Mouse (Mus musculus) MEL (cell line): ENCODE results near the gene Map3k3. TPM values are rescaled to one million over a fixed set of nuclear protein-coding genes. Genes with fewer than 3 reads are reported as not detected.

Experiments
- DNase-seq: peaks from one replicate; pipeline ENCODE4 v3.0.0; 2011; ENCODE audit warnings: low read depth, low spot score
- H3K27ac ChIP-seq: 2 replicates; pipeline ENCODE4 v1.5.1; 2012; ENCODE audit warnings: low read depth, mild to moderate bottlenecking, control low read depth, low read length, moderate library complexity; ENCODE audit not compliant: control insufficient read depth
- H3K27me3 ChIP-seq, 2 experiments: fragments of 150-350 bp in 1 of 2; sonication (generic) in 1 of 2; 2 replicates each; pipeline ENCODE4 v1.6.1; 2012; ENCODE audit warnings: low read length in 2 of 2, mild to moderate bottlenecking in 2 of 2, improper control_type of control experiment in 1 of 2, moderate library complexity in 1 of 2; ENCODE audit not compliant: insufficient read depth in 2 of 2, control insufficient read depth in 1 of 2
- H3K36me3 ChIP-seq, 2 experiments: 2 replicates each; pipeline ENCODE4 v1.6.1; 2012 to 2014; ENCODE audit warnings: low read length in 2 of 2, improper control_type of control experiment in 1 of 2, inconsistent platforms in 1 of 2, mild to moderate bottlenecking in 1 of 2; ENCODE audit not compliant: insufficient read depth in 2 of 2, control insufficient read depth in 1 of 2
- H3K4me1 ChIP-seq, 2 experiments: fragments of 150-350 bp in 1 of 2; sonication (generic) in 1 of 2; 2 replicates each; pipeline ENCODE4 v1.6.1; 2012; ENCODE audit warnings: low read length in 2 of 2, improper control_type of control experiment in 1 of 2, mild to moderate bottlenecking in 1 of 2; ENCODE audit not compliant: insufficient read depth in 2 of 2, control insufficient read depth in 1 of 2
- H3K4me3 ChIP-seq, 2 experiments: fragments of 150-350 bp in 1 of 2; sonication (generic) in 1 of 2; 2 replicates each; pipeline ENCODE4 v1.5.1; 2012; ENCODE audit warnings: low read depth in 2 of 2, low read length in 2 of 2, mild to moderate bottlenecking in 2 of 2, moderate library complexity in 2 of 2, control low read depth in 1 of 2, improper control_type of control experiment in 1 of 2; ENCODE audit not compliant: control insufficient read depth in 1 of 2, insufficient read depth in 1 of 2
- H3K79me2 ChIP-seq: 2 replicates; pipeline ENCODE4 v1.6.1; 2012; ENCODE audit warnings: mild to moderate bottlenecking, low read length, moderate library complexity; ENCODE audit not compliant: control insufficient read depth, poor library complexity, insufficient read depth
- H3K9ac ChIP-seq: 2 replicates; pipeline ENCODE4 v1.6.1; 2012; ENCODE audit warnings: low read depth, mild to moderate bottlenecking, control low read depth, low read length, moderate library complexity; ENCODE audit not compliant: control insufficient read depth, poor library complexity, severe bottlenecking
- H3K9me3 ChIP-seq: fragments of 150-350 bp; sonication (generic); replicated peaks from 2 replicates; pipeline ENCODE4 v1.6.1; 2012; ENCODE audit warnings: mild to moderate bottlenecking, low read length, improper control_type of control experiment, moderate library complexity; ENCODE audit not compliant: insufficient read depth
- BHLHE40 ChIP-seq: IDR thresholded peaks from 2 replicates; pipeline ENCODE4 v1.6.1; 2012; ENCODE audit warnings: low read depth, mild to moderate bottlenecking, inconsistent platforms, low read length, improper control_type of control experiment, borderline replicate concordance
- CHD1 ChIP-seq: IDR thresholded peaks from 2 replicates; pipeline ENCODE4 v1.6.1; 2012; ENCODE audit warnings: low read depth, mild to moderate bottlenecking, inconsistent platforms, low read length, improper control_type of control experiment
- CHD2 ChIP-seq: IDR thresholded peaks from 2 replicates; pipeline ENCODE4 v1.6.1; 2011; ENCODE audit warnings: low read length, improper control_type of control experiment
- CTCF ChIP-seq, 3 experiments: IDR thresholded peaks in 2 of 3; conservative IDR thresholded peaks in 1 of 3; 2 replicates each; pipeline ENCODE4 v1.5.1; 2011 to 2012; ENCODE audit warnings: low read length in 3 of 3, low read depth in 2 of 3, mild to moderate bottlenecking in 2 of 3, improper control_type of control experiment in 1 of 3, inconsistent platforms in 1 of 3, mixed read lengths in 1 of 3, moderate library complexity in 1 of 3; ENCODE audit not compliant: control insufficient read depth in 1 of 3, insufficient read depth in 1 of 3, poor library complexity in 1 of 3, severe bottlenecking in 1 of 3
- E2F4 ChIP-seq: IDR thresholded peaks from 2 replicates; pipeline ENCODE4 v1.6.1; 2011; ENCODE audit warnings: low read depth, low read length, improper control_type of control experiment, borderline replicate concordance
- ELF1 ChIP-seq: IDR thresholded peaks from 2 replicates; pipeline ENCODE4 v1.6.1; 2014; ENCODE audit warnings: low read depth, mild to moderate bottlenecking, inconsistent platforms, low read length, improper control_type of control experiment, moderate library complexity
- EP300 ChIP-seq, 2 experiments: IDR thresholded peaks; 2 replicates each; pipeline ENCODE4 v1.6.1; 2011; ENCODE audit warnings: improper control_type of control experiment in 2 of 2, low read length in 2 of 2, low read depth in 1 of 2, mild to moderate bottlenecking in 1 of 2
- GABPA ChIP-seq: IDR thresholded peaks from 2 replicates; pipeline ENCODE4 v1.6.1; 2012; ENCODE audit warnings: low read depth, mild to moderate bottlenecking, inconsistent platforms, low read length, improper control_type of control experiment, moderate library complexity
- GATA1 ChIP-seq: IDR thresholded peaks from 2 replicates; pipeline ENCODE4 v1.6.1; 2011; ENCODE audit warnings: low read depth, low read length, improper control_type of control experiment
- HCFC1 ChIP-seq: IDR thresholded peaks from 2 replicates; pipeline ENCODE4 v1.6.1; 2012; ENCODE audit warnings: low read depth, mild to moderate bottlenecking, inconsistent platforms, low read length, improper control_type of control experiment, moderate library complexity
- JUND ChIP-seq: IDR thresholded peaks from 2 replicates; pipeline ENCODE4 v1.6.1; 2011; ENCODE audit warnings: low read depth, mild to moderate bottlenecking, improper control_type of control experiment, low read length
- KAT2A ChIP-seq: conservative IDR thresholded peaks from 2 replicates; pipeline ENCODE4 v1.6.1; 2012; ENCODE audit warnings: low read depth, low read length, improper control_type of control experiment, inconsistent platforms
- MAX ChIP-seq: IDR thresholded peaks from 2 replicates; pipeline ENCODE4 v1.6.1; 2011; ENCODE audit warnings: low read length, improper control_type of control experiment
- MAZ ChIP-seq: IDR thresholded peaks from 2 replicates; pipeline ENCODE4 v1.6.1; 2012; ENCODE audit warnings: low read depth, mild to moderate bottlenecking, inconsistent platforms, low read length, improper control_type of control experiment
- MEF2A ChIP-seq: IDR thresholded peaks from 2 replicates; pipeline ENCODE4 v1.6.1; 2014; ENCODE audit warnings: low read depth, mild to moderate bottlenecking, inconsistent platforms, low read length, improper control_type of control experiment; ENCODE audit not compliant: poor library complexity, insufficient replicate concordance, severe bottlenecking; ENCODE audit errors: extremely low read depth
- MXI1 ChIP-seq: IDR thresholded peaks from 2 replicates; pipeline ENCODE4 v1.6.1; 2011; ENCODE audit warnings: mild to moderate bottlenecking, low read depth, low read length, improper control_type of control experiment
- MYC ChIP-seq: IDR thresholded peaks from 2 replicates; pipeline ENCODE4 v1.6.1; 2011; ENCODE audit warnings: low read depth, mild to moderate bottlenecking, low read length, improper control_type of control experiment, moderate library complexity
- NELFE ChIP-seq: IDR thresholded peaks from 2 replicates; pipeline ENCODE4 v1.6.1; 2011; ENCODE audit warnings: low read depth, low read length, improper control_type of control experiment
- POLR2A ChIP-seq, 2 experiments: IDR thresholded peaks; 2 replicates each; pipeline ENCODE4 v1.6.1; 2011 to 2012; ENCODE audit warnings: low read length in 2 of 2, mild to moderate bottlenecking in 2 of 2, control low read depth in 1 of 2, improper control_type of control experiment in 1 of 2, low read depth in 1 of 2, moderate library complexity in 1 of 2; ENCODE audit not compliant: control insufficient read depth in 1 of 2, insufficient read depth in 1 of 2, poor library complexity in 1 of 2
- POLR2AphosphoS2 ChIP-seq: IDR thresholded peaks from 2 replicates; pipeline ENCODE4 v1.6.1; 2011; ENCODE audit warnings: low read length, improper control_type of control experiment
- POLR2AphosphoS5 ChIP-seq: IDR thresholded peaks from 2 replicates; pipeline ENCODE4 v1.6.1; 2012; ENCODE audit warnings: low read depth, borderline replicate concordance, mild to moderate bottlenecking, inconsistent platforms, low read length, moderate library complexity, mixed read lengths
- RAD21 ChIP-seq: IDR thresholded peaks from 2 replicates; pipeline ENCODE4 v1.6.1; 2011; ENCODE audit warnings: mild to moderate bottlenecking, low read depth, low read length, improper control_type of control experiment
- RCOR1 ChIP-seq: IDR thresholded peaks from 2 replicates; pipeline ENCODE4 v1.6.1; 2012; ENCODE audit warnings: low read depth, mild to moderate bottlenecking, inconsistent platforms, low read length, improper control_type of control experiment
- SIN3A ChIP-seq: IDR thresholded peaks from 2 replicates; pipeline ENCODE4 v1.6.1; 2012; ENCODE audit warnings: low read length, improper control_type of control experiment, inconsistent platforms
- SMC3 ChIP-seq: IDR thresholded peaks from 2 replicates; pipeline ENCODE4 v1.6.1; 2011; ENCODE audit warnings: low read depth, low read length, improper control_type of control experiment
- TAL1 ChIP-seq: IDR thresholded peaks from 2 replicates; pipeline ENCODE4 v1.6.1; 2012; ENCODE audit warnings: mild to moderate bottlenecking, inconsistent platforms, low read length, moderate library complexity, mixed read lengths
- TBP ChIP-seq: IDR thresholded peaks from 2 replicates; pipeline ENCODE4 v1.8.0; 2011; ENCODE audit warnings: low read depth, low read length, improper control_type of control experiment
- TCF12 ChIP-seq: IDR thresholded peaks from 2 replicates; pipeline ENCODE4 v1.6.1; 2014; ENCODE audit warnings: low read depth, mild to moderate bottlenecking, inconsistent platforms, low read length, improper control_type of control experiment, moderate library complexity
- UBTF ChIP-seq: IDR thresholded peaks from 2 replicates; pipeline ENCODE4 v1.6.1; 2012; ENCODE audit warnings: low read depth, mild to moderate bottlenecking, inconsistent platforms, low read length, improper control_type of control experiment, moderate library complexity, borderline replicate concordance; ENCODE audit not compliant: insufficient read depth
- USF2 ChIP-seq, 2 experiments: IDR thresholded peaks; 2 replicates each; pipeline ENCODE4 v1.6.1; 2011 to 2012; ENCODE audit warnings: improper control_type of control experiment in 2 of 2, low read length in 2 of 2, borderline replicate concordance in 1 of 2, inconsistent platforms in 1 of 2, low read depth in 1 of 2, mild to moderate bottlenecking in 1 of 2; ENCODE audit not compliant: insufficient read depth in 1 of 2
- ZC3H11A ChIP-seq: IDR thresholded peaks from 2 replicates; pipeline ENCODE4 v1.6.1; 2012; ENCODE audit warnings: low read depth, mild to moderate bottlenecking, inconsistent platforms, low read length, improper control_type of control experiment
- ZKSCAN1 ChIP-seq: IDR thresholded peaks from 2 replicates; pipeline ENCODE4 v1.6.1; 2012; ENCODE audit warnings: low read depth, mild to moderate bottlenecking, inconsistent platforms, low read length, improper control_type of control experiment, moderate library complexity
- ZMIZ1 ChIP-seq: IDR thresholded peaks from 2 replicates; pipeline ENCODE4 v1.6.1; 2012; ENCODE audit warnings: low read depth, mild to moderate bottlenecking, inconsistent platforms, low read length, improper control_type of control experiment, moderate library complexity
- ZNF384 ChIP-seq: IDR thresholded peaks from 2 replicates; pipeline ENCODE4 v1.6.1; 2012; ENCODE audit warnings: low read depth, mild to moderate bottlenecking, inconsistent platforms, low read length, improper control_type of control experiment
- polyA plus RNA-seq, 2 experiments: library from polyadenylated mRNA; stranded (reverse) in 1 of 2; unstranded in 1 of 2; fragments of >175 nt in 1 of 2; fragments of >200 nt in 1 of 2; gene quantifications; 2 replicates each; pipeline versions ENCODE4 v1.2.1 to v1.2.4; 2012; ENCODE audit warnings: low replicate concordance in 2 of 2, low read depth in 1 of 2; ENCODE audit not compliant: insufficient read length in 2 of 2, insufficient read depth in 1 of 2, missing spikeins in 1 of 2
- total RNA-seq: library from RNA; depleted of rRNA; stranded (reverse); fragments of 300-350 nt; gene quantifications from 2 replicates; pipeline ENCODE4 v1.2.3, GENCODE M21; 2012

Map3k3 gene
- total and polyA plus RNA-seq, 3 experiments: 10.5 to 14.3 TPM; not detected in 1

GRCm38 (mm10) chr11:106134580-106135528 lies 50.4 kb downstream of the Map3k3 start:
- Histone ChIP-seq H3K4me3 (peak overlapping the region; percentile 39 to 49), H3K9me3 (no peaks in the 10 kb centered on the region), H3K9ac (peak overlapping the region; percentile 75)
- TF ChIP-seq SMC3: peak; percentile 37
- no peak; the same call in 1 of the 2 replicates for TF ChIP-seq RAD21
- peak; percentile 59; the same call in 1 of the 2 replicates for TF ChIP-seq BHLHE40
- peak; percentile 87 for TF ChIP-seq ZNF384
- TF ChIP-seq POLR2AphosphoS5: peak; percentile 63; the same call in 1 of the 2 replicates
- TF ChIP-seq ZKSCAN1: no peak
- TF ChIP-seq ELF1: peak; percentile 65; the same call in 1 of the 2 replicates
- TF ChIP-seq CHD2: peak; percentile 23; the same call in 1 of the 2 replicates
- no peak; the same call in 1 of the 2 replicates for TF ChIP-seq CHD1
- peak; percentile 73; the same call in 1 of the 2 replicates for TF ChIP-seq MAZ
- peak; percentile 91 for TF ChIP-seq SIN3A
- peak; percentile 74 for TF ChIP-seq POLR2AphosphoS2
- peak; percentile 25; the same call in 1 of the 2 replicates for TF ChIP-seq KAT2A
- no peak for TF ChIP-seq GABPA
- peak; percentile 93 for TF ChIP-seq MYC
- TF ChIP-seq E2F4: no peak; the same call in 1 of the 2 replicates
- peak; percentile 76 for TF ChIP-seq MXI1
- TF ChIP-seq NELFE: peak; percentile 53
- TF ChIP-seq JUND: 0 out of 2 replicates have a peak, but pooled peaks have one; percentile 29
- TF ChIP-seq MAX: peak; percentile 79
- TF ChIP-seq EP300 (IDR thresholded peaks at IDR 0.05; ENCODE audit: low read depth in 1 of 2, low read length in 2 of 2): peak; percentile 93 to 95
- peak; percentile 97 for TF ChIP-seq RCOR1
- 0 out of 2 replicates have a peak, but pooled peaks have one; percentile 11 for TF ChIP-seq ZC3H11A
- peak; percentile 68; the same call in 1 of the 2 replicates for TF ChIP-seq HCFC1
- TF ChIP-seq USF2 (IDR thresholded peaks at IDR 0.05; ENCODE audit: borderline replicate concordance in 1 of 2, insufficient read depth in 1 of 2, low read depth in 1 of 2, low read length in 2 of 2): no peak
- peak; percentile 79; the same call in 1 of the 2 replicates for TF ChIP-seq ZMIZ1
- TF ChIP-seq UBTF: no peak
- TF ChIP-seq CTCF (IDR thresholded peaks at IDR 0.05 in 2 of 3, conservative IDR thresholded peaks at IDR 0.05 in 1 of 3; ENCODE audit: control insufficient read depth in 1 of 3, insufficient read depth in 1 of 3, low read depth in 2 of 3, low read length in 3 of 3, poor library complexity in 1 of 3, severe bottlenecking in 1 of 3): peak in 1 of 3 experiments; percentile 41; a peak in 2 of 6 replicates
- TF ChIP-seq MEF2A: no peak
- TF ChIP-seq POLR2A (IDR thresholded peaks at IDR 0.05; ENCODE audit: control insufficient read depth in 1 of 2, insufficient read depth in 1 of 2, low read depth in 1 of 2, low read length in 2 of 2, poor library complexity in 1 of 2): peak; percentile 36 to 80; a peak in 2 of 4 replicates
- peak; percentile 83 for TF ChIP-seq TCF12
- peak; percentile 89 for TF ChIP-seq TBP
- peak; percentile 100 for TF ChIP-seq GATA1
- TF ChIP-seq TAL1: peak; percentile 77

More at GRCm38 (mm10) chr11:106134580-106135528, 50.4 kb downstream of the Map3k3 start:
- Histone ChIP-seq H3K36me3 (peaks cover 0 to 27% of the 10 kb centered on the region in 2 experiments; a peak in 2 of 4 replicates), H3K4me1 (peaks cover 13 to 19% of the 10 kb centered on the region in 2 experiments), H3K27ac (peak overlapping the region; percentile 99), H3K27me3 (no peaks in the 10 kb centered on the region), H3K79me2 (no peaks in the 10 kb centered on the region; the same call in 1 of the 2 replicates)
- DNase-seq: peak; percentile 98
